Mouse (Mus musculus): ENCODE results near the gene Nsl1.

Gene Nsl1

GRCm38 (mm10) chr1:191096871-191097681, 34.3 kb downstream of the Nsl1 start:
- DNase-seq: no peak

- peak; percentile 6 for DNase-seq
These were observed 35.3 kb downstream of the Nsl1 start, which contains the start of gene Batf3 for GRCm38 (mm10) chr1:191097802-191098747. TSS of gene Batf3 (plus strand) at chr1:191097847.

GRCm38 (mm10) chr1:191099114-191099513, 36.3 kb downstream of the Nsl1 start:
- no peak for DNase-seq

- DNase-seq: no peak
These were observed 37.0 kb downstream of the Nsl1 start for GRCm38 (mm10) chr1:191099772-191100291.

- DNase-seq: no peak
These were observed 40.0 kb downstream of the Nsl1 start for GRCm38 (mm10) chr1:191102730-191103370.

- no peak for DNase-seq
These were observed 42.4 kb downstream of the Nsl1 start for GRCm38 (mm10) chr1:191105246-191105645.

GRCm38 (mm10) chr1:191107306-191107705, 44.5 kb downstream of the Nsl1 start:
- no peak for DNase-seq

GRCm38 (mm10) chr1:191109907-191110306, 47.1 kb downstream of the Nsl1 start:
- no peak for DNase-seq

- no peak for DNase-seq
These were observed 48.3 kb downstream of the Nsl1 start for GRCm38 (mm10) chr1:191111146-191111545.

- no peak for DNase-seq
These were observed 52.1 kb downstream of the Nsl1 start for GRCm38 (mm10) chr1:191114868-191115267.

- DNase-seq: no peak
These were observed 52.9 kb downstream of the Nsl1 start for GRCm38 (mm10) chr1:191115514-191116238.

- no peak for DNase-seq
These were observed 59.9 kb downstream of the Nsl1 start for GRCm38 (mm10) chr1:191122744-191123143.

GRCm38 (mm10) chr1:191123696-191124095, 60.9 kb downstream of the Nsl1 start:
- DNase-seq: no peak

GRCm38 (mm10) chr1:191124288-191124687, 61.5 kb downstream of the Nsl1 start:
- DNase-seq: no peak

GRCm38 (mm10) chr1:191125811-191126638, 63.2 kb downstream of the Nsl1 start:
- DNase-seq: no peak

- DNase-seq: no peak
These were observed 68.9 kb downstream of the Nsl1 start for GRCm38 (mm10) chr1:191131692-191132091.

- no peak for DNase-seq
These were observed 69.4 kb downstream of the Nsl1 start for GRCm38 (mm10) chr1:191132240-191132639.

GRCm38 (mm10) chr1:191132934-191133333, 70.1 kb downstream of the Nsl1 start:
- no peak for DNase-seq

GRCm38 (mm10) chr1:191135406-191135805, 72.6 kb downstream of the Nsl1 start:
- no peak for DNase-seq
